Mouse (Mus musculus) forebrain, postnatal 0 days (tissue): Measurements from ENCODE around the gene Arid3a. TPM values are rescaled to one million over a fixed set of nuclear protein-coding genes. Genes with fewer than 3 reads are reported as not detected.
"Not testable (repeated sequence)": the region's sequence is repeated elsewhere in the genome, so short reads cannot be mapped to it uniquely, and the experiment has no call there.

Source experiments
- ATAC-seq: fragments of 200-750 bp; cut with Nextera tagmentation; 2 replicates; pipeline ENCODE4 v1.8.0; 2017; ENCODE audit warnings: mild to moderate bottlenecking, moderate library complexity
- DNase-seq: peaks from one replicate; pipeline ENCODE4 v3.0.0-alpha.2; 2015
- H3K27ac ChIP-seq: fragments of 300-500 bp; sonication (generic); 2 replicates; pipeline ENCODE4 v1.5.1; 2014; ENCODE audit warnings: low read depth, mild to moderate bottlenecking, antibody characterized with exemption, low read length, moderate library complexity, mixed read lengths
- H3K27me3 ChIP-seq: fragments of 300-500 bp; sonication (generic); 2 replicates; pipeline ENCODE4 v1.6.1; 2014; ENCODE audit warnings: mild to moderate bottlenecking, low read length, mixed read lengths; ENCODE audit not compliant: insufficient read depth
- H3K36me3 ChIP-seq: fragments of 300-500 bp; sonication (generic); 2 replicates; pipeline ENCODE4 v1.6.1; 2014; ENCODE audit warnings: mild to moderate bottlenecking, moderate library complexity; ENCODE audit not compliant: insufficient read depth
- H3K4me1 ChIP-seq: fragments of 300-500 bp; sonication (generic); 2 replicates; pipeline ENCODE4 v1.6.1; 2014; ENCODE audit warnings: antibody characterized with exemption; ENCODE audit not compliant: insufficient read depth
- H3K4me2 ChIP-seq: fragments of 300-500 bp; sonication (generic); 2 replicates; pipeline ENCODE4 v1.6.1; 2014; ENCODE audit warnings: low read depth, mild to moderate bottlenecking, moderate library complexity
- H3K4me3 ChIP-seq: fragments of 300-500 bp; sonication (generic); 2 replicates; pipeline ENCODE4 v1.5.1; 2014; ENCODE audit warnings: low read depth, low read length, mixed read lengths
- H3K9ac ChIP-seq: fragments of 300-500 bp; sonication (generic); 2 replicates; pipeline ENCODE4 v1.6.1; 2014; ENCODE audit warnings: mild to moderate bottlenecking
- H3K9me3 ChIP-seq: fragments of 300-500 bp; sonication (generic); 2 replicates; pipeline ENCODE4 v1.6.1; 2016; ENCODE audit warnings: low read length
- CTCF ChIP-seq: sonication (generic); IDR thresholded peaks from 2 replicates; pipeline ENCODE4 v1.5.1; 2016; ENCODE audit warnings: antibody characterized with exemption, control low read depth, low read depth
- WGBS: fragments of 180-500 bp; shearing (Covaris S2); extraction: QIAGEN DNeasy Blood & Tissue Kit; methylation state at CpG from one replicate; pipeline ENCODE4 v1.1.7; 2014; 5-methylcytosine and 5-hydroxymethylcytosine counted together
- polyA plus RNA-seq: library from polyadenylated mRNA; unstranded; fragments of >200 nt; fragmentation: Nextera tagmentation; extraction: Ambion mirVana; gene quantifications from 2 replicates; pipeline ENCODE4 v1.2.1, GENCODE M21; 2015
- total RNA-seq: library from RNA; depleted of rRNA; stranded (reverse); fragments of >200 nt; gene quantifications from 2 replicates; pipeline ENCODE4 v1.2.3, GENCODE M21; 2014

Gene Arid3a
- total and polyA plus RNA-seq, 2 experiments from 2014 or later = 2.1 to 7.9 TPM

DNA sequence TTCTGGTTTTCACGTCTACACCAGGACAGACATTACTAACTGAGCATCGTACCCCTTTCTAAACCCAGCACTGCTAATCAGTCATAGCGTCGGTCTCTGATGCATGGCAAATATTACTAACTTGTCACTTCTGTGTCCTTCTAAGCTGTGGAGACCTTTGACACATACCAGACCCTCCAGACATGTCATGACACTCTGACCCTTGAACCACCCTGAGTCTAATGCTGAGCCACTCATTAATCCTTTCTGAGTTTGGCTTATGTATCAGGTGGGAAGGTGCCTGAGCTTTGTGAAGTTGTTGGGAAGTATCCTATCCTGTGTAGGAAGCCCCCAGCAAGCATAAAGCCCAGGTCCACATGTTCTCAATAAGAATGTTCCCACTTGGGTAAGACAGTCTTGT lies 23.0 kb downstream of the Arid3a start:
- Histone ChIP-seq H3K4me2 (no peak overlapping the region), H3K4me3 (no peak overlapping the region), H3K4me1 (no peaks in the 10 kb centered on the region), H3K36me3 (peaks cover 22% of the 10 kb centered on the region), H3K9me3 (no peaks in the 10 kb centered on the region), H3K27me3 (no peaks in the 10 kb centered on the region), H3K27ac (no peak overlapping the region), H3K9ac (no peak overlapping the region)
- 90% methylated on average over 4 of the region's 4 CpGs for WGBS
- no peak for DNase-seq
- ATAC-seq = no peak
- no peak for TF ChIP-seq CTCF

DNA sequence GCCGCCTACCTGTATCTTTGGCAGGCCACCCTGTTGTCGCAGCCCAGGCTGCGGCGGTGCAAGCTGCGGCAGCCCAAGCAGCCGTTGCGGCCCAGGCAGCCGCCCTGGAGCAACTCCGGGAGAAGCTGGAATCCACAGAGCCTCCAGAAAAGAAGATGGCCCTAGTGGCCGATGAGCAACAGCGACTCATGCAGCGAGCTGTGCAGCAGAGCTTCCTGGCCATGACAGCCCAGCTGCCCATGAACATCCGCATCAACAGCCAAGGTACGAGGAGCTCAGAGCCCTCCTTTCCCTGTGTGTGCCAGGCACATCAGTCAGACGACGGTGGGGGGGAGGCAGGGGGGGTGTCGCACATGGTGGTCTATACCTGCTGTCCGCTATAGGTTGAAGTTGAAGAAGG lies 23.8 kb downstream of the Arid3a start:
- WGBS = 83% methylated on average over 18 of the region's 18 CpGs

DNA sequence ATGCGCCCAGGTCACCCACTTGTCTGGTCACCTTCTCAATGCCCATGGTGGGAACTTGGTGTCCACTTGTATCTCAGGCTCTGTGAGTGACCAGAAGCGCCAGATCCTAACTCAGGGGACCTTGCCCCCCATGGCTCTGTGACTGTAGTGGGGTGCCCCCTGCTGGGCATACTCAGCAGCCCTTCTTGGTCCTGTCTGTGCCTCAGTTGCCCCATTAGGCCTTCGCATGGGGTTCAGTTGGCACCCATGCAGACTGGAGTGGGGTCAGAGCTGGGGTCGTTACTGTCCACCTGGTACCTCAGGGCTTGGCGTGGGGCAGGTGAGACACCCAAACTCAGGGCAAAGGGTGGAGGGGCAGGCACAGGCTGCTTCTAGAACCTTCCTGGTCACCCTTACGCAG lies 27.1 kb downstream of the Arid3a start:
- Histone ChIP-seq H3K4me1 (no peaks in the 10 kb centered on the region), H3K4me2 (no peak overlapping the region), H3K9me3 (no peaks in the 10 kb centered on the region), H3K27ac (no peak overlapping the region), H3K9ac (no peak overlapping the region), H3K27me3 (no peaks in the 10 kb centered on the region), H3K4me3 (no peak overlapping the region), H3K36me3 (peaks cover 22% of the 10 kb centered on the region)
- no peak for ATAC-seq
- peak; percentile 63 for TF ChIP-seq CTCF
- no peak for DNase-seq
- WGBS = 91% methylated on average over 6 of the region's 6 CpGs

More for the DNA sequence above, 23.8 kb downstream of the Arid3a start:
- ATAC-seq = no peak
- H3K9ac ChIP-seq = no peak overlapping the region
- peaks cover 22% of the 10 kb centered on the region for H3K36me3 ChIP-seq
- H3K27ac ChIP-seq = no peak overlapping the region
- no peak for DNase-seq
- no peaks in the 10 kb centered on the region for H3K27me3 ChIP-seq
- no peaks in the 10 kb centered on the region for H3K4me1 ChIP-seq
- TF ChIP-seq CTCF = no peak
- no peak overlapping the region for H3K4me3 ChIP-seq
- H3K4me2 ChIP-seq = no peak overlapping the region
- no peaks in the 10 kb centered on the region for H3K9me3 ChIP-seq

DNA sequence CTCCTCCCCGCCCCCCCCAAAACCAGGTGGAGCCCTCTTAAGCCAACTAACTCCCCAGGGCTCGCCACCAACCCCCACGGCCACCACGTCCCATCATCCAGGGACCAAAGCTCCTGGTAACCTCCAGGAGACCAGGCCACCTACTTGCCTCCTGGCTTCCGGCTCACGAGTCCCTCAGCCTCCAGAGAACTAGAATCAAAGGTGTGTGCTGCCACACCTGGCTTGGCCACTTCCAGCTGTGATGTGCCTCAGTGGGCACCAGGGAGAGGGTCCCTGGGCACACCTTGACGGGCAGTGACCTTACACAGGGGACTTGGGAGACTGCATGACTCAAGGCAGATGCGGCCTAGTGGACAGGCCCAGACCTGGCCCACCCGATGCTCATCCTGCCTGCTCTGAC lies 28.8 kb downstream of the Arid3a start:
- H3K4me1 ChIP-seq = no peaks in the 10 kb centered on the region
- H3K27ac ChIP-seq = no peak overlapping the region
- no peaks in the 10 kb centered on the region for H3K9me3 ChIP-seq
- H3K4me2 ChIP-seq = no peak overlapping the region
- H3K27me3 ChIP-seq = no peaks in the 10 kb centered on the region
- WGBS = 79% methylated on average over 9 of the region's 9 CpGs
- H3K4me3 ChIP-seq = no peak overlapping the region
- peaks cover 11% of the 10 kb centered on the region; the same call in 1 of the 2 replicates for H3K36me3 ChIP-seq
- no peak overlapping the region for H3K9ac ChIP-seq
- no peak for TF ChIP-seq CTCF
- DNase-seq = no peak
- ATAC-seq = no peak

DNA sequence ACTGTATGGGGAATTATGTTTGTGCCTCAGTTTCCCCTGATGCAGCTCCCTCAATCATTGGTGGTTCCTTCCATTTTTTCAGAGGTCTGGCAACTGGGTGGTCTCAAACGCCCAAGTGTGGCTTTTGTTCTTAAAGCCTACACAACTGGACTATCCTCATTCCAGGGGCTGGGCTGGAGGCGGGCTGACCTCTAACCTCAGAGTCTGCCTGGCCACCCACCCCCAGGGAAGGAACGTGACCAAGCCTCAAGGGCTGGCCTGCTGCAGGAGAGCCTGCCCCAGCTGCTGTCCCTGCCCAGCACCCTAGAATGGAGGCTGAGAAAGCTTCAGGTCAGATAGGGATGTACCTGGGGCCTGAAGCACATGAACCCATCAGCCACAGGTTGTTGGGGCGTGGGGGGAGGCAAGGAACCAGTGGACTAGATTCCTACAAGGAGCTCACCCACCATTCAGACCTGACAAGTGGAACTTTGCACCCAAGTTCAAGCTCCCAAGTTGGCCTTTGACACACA lies 29.9 kb downstream of the Arid3a start:
- ATAC-seq = no peak
- no peak overlapping the region for H3K27ac ChIP-seq

DNA sequence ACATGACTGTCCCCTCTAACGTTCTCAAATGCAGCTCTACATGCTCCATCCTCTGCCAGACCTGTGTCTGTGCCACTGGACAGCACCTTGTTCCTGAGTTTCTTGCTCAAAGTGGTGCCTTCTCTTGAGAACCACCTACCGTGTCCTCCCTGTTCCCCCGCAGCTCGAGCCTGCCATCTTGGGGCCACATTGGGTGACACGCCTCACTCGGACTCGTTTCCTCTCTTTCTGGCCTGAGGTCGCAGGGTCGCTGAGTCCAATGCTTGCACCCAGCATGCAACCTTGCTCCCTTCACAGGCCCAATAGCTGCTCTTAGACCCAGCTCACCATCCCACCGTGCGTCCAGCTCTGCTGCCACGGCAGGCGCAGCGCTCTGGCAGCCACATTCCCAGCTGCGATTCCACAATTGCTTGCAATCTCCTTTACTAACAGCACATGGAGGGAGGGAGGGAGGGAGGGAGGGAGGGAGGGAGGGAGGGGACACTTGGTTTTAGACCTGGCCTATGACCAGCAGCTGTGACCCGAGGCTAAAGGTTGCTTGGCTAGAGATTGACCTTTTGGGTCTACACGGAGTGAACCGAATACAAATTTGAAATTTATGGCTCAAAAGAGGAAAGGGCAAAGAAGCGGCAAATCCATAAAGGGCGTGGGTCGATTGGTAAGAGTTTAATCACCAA lies 31.4 kb downstream of the Arid3a start:
- Histone ChIP-seq H3K4me1 (no peaks in the 10 kb centered on the region), H3K27me3 (no peaks in the 10 kb centered on the region), H3K9me3 (no peaks in the 10 kb centered on the region), H3K4me2 (no peak overlapping the region), H3K27ac (no peak overlapping the region), H3K4me3 (no peak overlapping the region), H3K9ac (no peak overlapping the region), H3K36me3 (peaks cover 17% of the 10 kb centered on the region; the same call in 1 of the 2 replicates)
- no peak for ATAC-seq
- peak; percentile 55 for DNase-seq
- WGBS = 15% methylated on average over 21 of the region's 21 CpGs
- peak; percentile 81 for TF ChIP-seq CTCF

More for the DNA sequence above, 29.9 kb downstream of the Arid3a start:
- Histone ChIP-seq H3K36me3 (peaks cover 8% of the 10 kb centered on the region; the same call in 1 of the 2 replicates), H3K9ac (no peak overlapping the region), H3K9me3 (no peaks in the 10 kb centered on the region), H3K27me3 (no peaks in the 10 kb centered on the region), H3K4me3 (no peak overlapping the region), H3K4me2 (no peak overlapping the region), H3K4me1 (no peaks in the 10 kb centered on the region)
- WGBS = 27% methylated on average over 4 of the region's 4 CpGs
- no peak for TF ChIP-seq CTCF
- no peak for DNase-seq

DNA sequence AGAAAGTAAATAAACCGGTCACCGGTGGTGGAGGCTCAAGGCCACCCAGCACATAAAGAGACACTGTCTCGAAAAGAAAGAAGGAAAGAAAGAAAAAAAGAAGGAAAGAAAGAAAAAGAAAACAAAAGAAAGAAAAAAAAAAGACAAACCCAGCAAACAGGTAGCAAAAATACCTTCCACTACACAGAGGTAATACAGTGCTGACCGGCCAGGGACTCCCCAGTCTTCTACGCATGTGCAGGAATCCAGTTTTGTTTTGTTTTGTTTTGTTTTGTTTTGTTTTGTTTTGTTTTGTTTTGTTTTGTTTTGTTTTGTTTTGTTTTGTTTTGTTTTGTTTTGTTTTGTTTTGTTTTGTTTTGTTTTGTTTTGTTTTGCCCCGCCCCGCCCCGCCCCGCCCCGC lies 32.6 kb downstream of the Arid3a start:
- H3K27ac ChIP-seq, H3K4me1 ChIP-seq, H3K9ac ChIP-seq, H3K27me3 ChIP-seq, H3K9me3 ChIP-seq, DNase-seq, ATAC-seq: not testable (repeated sequence)
- Histone ChIP-seq H3K4me3 (peak overlapping the region; percentile 79), H3K36me3 (peaks cover 25% of the 10 kb centered on the region), H3K4me2 (peak overlapping the region; percentile 86)
- 32% methylated on average over 10 of the region's 10 CpGs for WGBS
